Mouse (Mus musculus): ENCODE measurements around the gene Ddi1. TPM values are rescaled to one million over a fixed set of nuclear protein-coding genes. Genes with fewer than 3 reads are reported as not detected.

The Ddi1 gene
- not detected in 2 replicates for polyA plus RNA-seq (2012; ENCODE audit: insufficient read depth, insufficient read length, low replicate concordance, missing spikeins)

- H3K27ac ChIP-seq (ENCODE audit: insufficient read depth, low read depth, low read length): no peak within 1 kb of the TSS
These were observed at the start of gene Ddi1 for GRCm38 (mm10) chr9:6269796-6270280. Ddi1 (minus strand) TSS chr9:6269846.

DNA sequence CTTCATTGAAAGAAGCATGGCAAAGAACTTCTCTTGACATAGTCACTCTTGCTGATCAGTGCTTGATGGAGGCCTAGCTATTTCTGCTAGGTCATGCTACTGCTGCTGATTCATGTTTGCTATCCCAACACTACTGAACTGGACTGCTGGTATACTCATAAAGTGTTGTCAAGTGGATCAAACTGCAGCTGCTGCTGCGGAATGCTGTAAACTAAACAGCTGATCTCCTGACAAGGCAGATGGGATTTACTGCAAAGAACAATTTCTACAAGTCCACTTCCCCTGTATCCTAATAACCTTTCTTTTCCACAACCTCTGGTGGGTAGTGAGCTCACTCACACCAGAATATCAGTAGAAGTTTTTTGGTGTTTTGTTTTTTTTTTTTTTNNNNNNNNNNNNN lies 47.5 kb upstream of the Ddi1 start:
- 97% methylated on average over 1 of the region's 1 CpGs for WGBS

More at GRCm38 (mm10) chr9:6269796-6270280, at the start of gene Ddi1:
- TF ChIP-seq CTCF (IDR thresholded peaks at IDR 0.05; ENCODE audit: insufficient read depth, low read depth, low read length) (no peak), POLR2A (IDR thresholded peaks at IDR 0.05; ENCODE audit: insufficient read depth, low read depth, low read length) (no peak)
- 86% methylated on average over 1 of the region's 1 CpGs for WGBS
- Histone ChIP-seq H3K4me3 (ENCODE audit: insufficient read depth, low read depth, low read length) (no peak within 1 kb of the TSS), H3K4me1 (ENCODE audit: control insufficient read depth, insufficient read depth, low read length) (no peaks in the 10 kb centered on the region)

GRCm38 (mm10) chr9:6305847-6306246 lies 36.2 kb upstream of the Ddi1 start:
- H3K27ac ChIP-seq (ENCODE audit: insufficient read depth, low read depth, low read length): no peak overlapping the region
- no peaks in the 10 kb centered on the region for H3K4me1 ChIP-seq (ENCODE audit: control insufficient read depth, insufficient read depth, low read length)
- TF ChIP-seq CTCF (IDR thresholded peaks at IDR 0.05; ENCODE audit: insufficient read depth, low read depth, low read length): no peak
- no peak for TF ChIP-seq POLR2A (IDR thresholded peaks at IDR 0.05; ENCODE audit: insufficient read depth, low read depth, low read length)
- no peak overlapping the region for H3K4me3 ChIP-seq (ENCODE audit: insufficient read depth, low read depth, low read length)
- WGBS: 96% methylated on average over 3 of the region's 3 CpGs

More for the DNA sequence above, 47.5 kb upstream of the Ddi1 start:
- no peak overlapping the region for H3K4me3 ChIP-seq (ENCODE audit: insufficient read depth, low read depth, low read length)
- TF ChIP-seq POLR2A (IDR thresholded peaks at IDR 0.05; ENCODE audit: insufficient read depth, low read depth, low read length): no peak
- no peak for TF ChIP-seq CTCF (IDR thresholded peaks at IDR 0.05; ENCODE audit: insufficient read depth, low read depth, low read length)
- H3K27ac ChIP-seq (ENCODE audit: insufficient read depth, low read depth, low read length): no peak overlapping the region
- H3K4me1 ChIP-seq (ENCODE audit: control insufficient read depth, insufficient read depth, low read length): no peaks in the 10 kb centered on the region

DNA sequence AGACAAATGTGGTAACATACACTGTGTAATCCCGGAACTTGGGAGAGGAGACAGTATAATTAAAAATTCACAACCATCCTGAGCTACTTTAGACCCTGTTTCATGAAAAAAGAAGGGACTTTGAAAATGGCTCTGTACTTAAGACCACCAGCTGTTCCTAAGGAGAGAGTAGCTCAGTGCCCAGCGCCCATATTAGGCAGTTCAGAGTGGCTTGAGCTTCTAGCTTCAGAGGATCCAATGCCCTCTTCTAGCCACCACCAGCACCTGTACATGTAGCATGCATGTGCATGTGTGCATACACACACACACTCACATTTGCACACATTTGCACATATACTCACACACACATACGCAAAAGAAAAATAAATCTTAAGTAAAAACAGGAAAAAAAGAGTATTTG lies 34.9 kb upstream of the Ddi1 start:
- Histone ChIP-seq H3K4me3 (ENCODE audit: insufficient read depth, low read depth, low read length) (no peak overlapping the region), H3K27ac (ENCODE audit: insufficient read depth, low read depth, low read length) (no peak overlapping the region), H3K4me1 (ENCODE audit: control insufficient read depth, insufficient read depth, low read length) (no peaks in the 10 kb centered on the region)
- WGBS: 68% methylated on average over 3 of the region's 3 CpGs
- TF ChIP-seq POLR2A (IDR thresholded peaks at IDR 0.05; ENCODE audit: insufficient read depth, low read depth, low read length): no peak
- TF ChIP-seq CTCF (IDR thresholded peaks at IDR 0.05; ENCODE audit: insufficient read depth, low read depth, low read length): no peak

DNA sequence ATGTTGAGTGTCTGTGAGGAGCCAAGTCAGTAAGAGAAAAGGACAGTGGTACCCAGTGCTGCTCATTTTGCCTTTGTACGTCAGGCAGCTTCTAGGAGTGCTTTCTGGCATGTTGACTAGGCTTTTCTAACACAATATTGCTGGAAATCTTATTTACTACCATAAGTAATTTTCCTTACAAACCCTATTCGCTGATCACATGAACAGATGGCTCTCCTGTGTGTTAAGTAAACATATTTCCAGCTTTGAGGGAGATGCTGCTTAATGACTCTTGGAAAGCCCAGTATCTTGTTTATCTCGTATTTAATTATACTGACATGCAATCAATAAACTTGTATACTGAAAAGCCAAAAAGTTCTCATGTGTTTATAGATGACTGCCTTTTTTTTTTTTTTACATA lies 32.4 kb upstream of the Ddi1 start:
- H3K4me1 ChIP-seq (ENCODE audit: control insufficient read depth, insufficient read depth, low read length): peaks cover 2% of the 10 kb centered on the region; the same call in 1 of the 2 replicates
- WGBS: 86% methylated on average over 3 of the region's 3 CpGs
- H3K4me3 ChIP-seq (ENCODE audit: insufficient read depth, low read depth, low read length): no peak overlapping the region
- no peak overlapping the region for H3K27ac ChIP-seq (ENCODE audit: insufficient read depth, low read depth, low read length)
- TF ChIP-seq CTCF (IDR thresholded peaks at IDR 0.05; ENCODE audit: insufficient read depth, low read depth, low read length) (no peak), POLR2A (IDR thresholded peaks at IDR 0.05; ENCODE audit: insufficient read depth, low read depth, low read length) (no peak)

DNA sequence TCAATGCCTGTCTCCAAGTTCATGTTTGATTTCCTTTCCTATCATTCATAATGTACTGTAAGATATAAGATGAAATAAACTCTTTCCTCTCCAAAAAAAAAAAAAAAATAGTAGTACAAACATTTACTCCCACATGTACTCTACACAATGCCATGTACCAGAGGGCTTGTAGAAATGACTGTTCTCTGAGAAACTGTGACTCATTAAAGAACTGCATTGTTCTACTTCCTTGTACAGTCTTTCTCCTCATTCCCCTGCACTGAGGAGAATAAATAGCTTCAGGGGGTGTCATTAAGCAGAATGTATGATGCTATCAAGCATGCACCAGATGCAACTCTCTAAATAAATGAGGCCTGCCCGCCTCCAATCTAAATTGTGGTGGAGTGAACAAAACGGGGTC lies 28.9 kb upstream of the Ddi1 start:
- H3K4me1 ChIP-seq (ENCODE audit: control insufficient read depth, insufficient read depth, low read length): peaks cover 2% of the 10 kb centered on the region; the same call in 1 of the 2 replicates
- H3K4me3 ChIP-seq (ENCODE audit: insufficient read depth, low read depth, low read length): no peak overlapping the region
- 32% methylated on average over 2 of the region's 2 CpGs for WGBS
- peak overlapping the region; percentile 73 for H3K27ac ChIP-seq (ENCODE audit: insufficient read depth, low read depth, low read length)
- TF ChIP-seq CTCF (IDR thresholded peaks at IDR 0.05; ENCODE audit: insufficient read depth, low read depth, low read length) (no peak), POLR2A (IDR thresholded peaks at IDR 0.05; ENCODE audit: insufficient read depth, low read depth, low read length) (no peak)

- 51% methylated on average over 2 of the region's 2 CpGs for WGBS
- Histone ChIP-seq H3K27ac (ENCODE audit: insufficient read depth, low read depth, low read length) (no peak overlapping the region), H3K4me3 (ENCODE audit: insufficient read depth, low read depth, low read length) (no peak overlapping the region), H3K4me1 (ENCODE audit: control insufficient read depth, insufficient read depth, low read length) (no peaks in the 10 kb centered on the region)
- no peak for TF ChIP-seq POLR2A (IDR thresholded peaks at IDR 0.05; ENCODE audit: insufficient read depth, low read depth, low read length)
- no peak for TF ChIP-seq CTCF (IDR thresholded peaks at IDR 0.05; ENCODE audit: insufficient read depth, low read depth, low read length)
These were observed 19.6 kb upstream of the Ddi1 start for GRCm38 (mm10) chr9:6289211-6289696.

DNA sequence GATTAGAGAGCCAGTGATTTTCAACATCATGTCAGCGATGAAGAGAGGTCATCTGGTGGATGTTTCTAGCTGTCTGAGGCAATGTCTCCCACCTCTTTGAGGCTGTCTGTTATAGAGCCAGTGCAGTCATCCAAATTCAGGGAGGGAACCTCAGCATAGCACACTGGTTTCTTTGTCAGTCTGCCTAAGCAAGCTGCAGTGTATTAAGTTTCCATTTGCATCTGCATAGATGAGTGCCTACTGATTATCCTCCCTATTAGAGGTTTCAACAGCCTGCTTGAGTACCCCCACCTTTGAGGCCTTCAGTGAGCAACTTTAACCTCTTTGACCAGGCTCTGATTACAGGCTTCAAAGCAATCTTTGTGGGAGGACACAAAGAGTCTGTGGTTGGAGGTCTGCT lies 17.1 kb upstream of the Ddi1 start:
- 22% methylated on average over 1 of the region's 1 CpGs for WGBS
- TF ChIP-seq POLR2A (IDR thresholded peaks at IDR 0.05; ENCODE audit: insufficient read depth, low read depth, low read length) (no peak), CTCF (IDR thresholded peaks at IDR 0.05; ENCODE audit: insufficient read depth, low read depth, low read length) (no peak)
- Histone ChIP-seq H3K27ac (ENCODE audit: insufficient read depth, low read depth, low read length) (no peak overlapping the region), H3K4me1 (ENCODE audit: control insufficient read depth, insufficient read depth, low read length) (no peaks in the 10 kb centered on the region), H3K4me3 (ENCODE audit: insufficient read depth, low read depth, low read length) (no peak overlapping the region)

GRCm38 (mm10) chr9:6277526-6277925 lies 7.9 kb upstream of the Ddi1 start:
- no peak overlapping the region for H3K4me3 ChIP-seq (ENCODE audit: insufficient read depth, low read depth, low read length)
- H3K27ac ChIP-seq (ENCODE audit: insufficient read depth, low read depth, low read length): no peak overlapping the region
- no peaks in the 10 kb centered on the region for H3K4me1 ChIP-seq (ENCODE audit: control insufficient read depth, insufficient read depth, low read length)
- TF ChIP-seq POLR2A (IDR thresholded peaks at IDR 0.05; ENCODE audit: insufficient read depth, low read depth, low read length): no peak
- TF ChIP-seq CTCF (IDR thresholded peaks at IDR 0.05; ENCODE audit: insufficient read depth, low read depth, low read length): no peak

Measured in olfactory bulb, adult 2 months (tissue).